Mouse (Mus musculus) erythroblast, embryonic 14.5 days (primary cell): Measurements from ENCODE around the gene Btbd8.

Experiments
- GATA1 ChIP-seq: IDR thresholded peaks from 2 replicates; pipeline ENCODE4 v1.6.1; 2012; ENCODE audit warnings: low read length, inconsistent platforms, mixed read lengths
- TAL1 ChIP-seq: IDR thresholded peaks from 3 replicates; pipeline ENCODE4 v1.6.1; 2012; ENCODE audit warnings: low read length, inconsistent platforms, mixed read lengths

GRCm38 (mm10) chr5:107415098-107415497 lies 22.7 kb upstream of the Btbd8 start:
- TF ChIP-seq GATA1 (no peak), TAL1 (no peak)
